Mouse (Mus musculus): ENCODE measurements at regions not wholly inside any gene's neighbourhood (a gene's known extent, or its start where the extent isn't known, plus 50 kb on each side); places are given as distances from the start of the nearest gene placed in this dataset.

DNA sequence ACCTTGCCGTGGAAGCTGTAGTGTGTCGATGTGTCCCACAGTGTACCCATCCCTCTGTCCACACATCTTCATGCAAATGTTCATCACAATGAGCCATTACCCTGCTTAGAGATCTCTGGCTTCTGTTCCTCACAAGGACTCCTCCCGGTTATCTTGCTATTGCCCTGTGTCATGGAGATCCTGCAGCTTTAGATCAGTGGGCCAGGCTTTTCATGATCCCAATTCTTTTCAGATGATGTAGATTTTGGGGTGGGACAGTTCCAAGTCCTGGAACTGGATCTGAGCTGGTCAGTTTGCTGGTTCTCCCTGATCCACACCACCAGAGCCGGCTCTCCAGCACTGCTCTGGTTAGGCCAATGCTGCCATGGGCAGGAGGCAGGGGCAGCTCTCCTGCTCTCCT is 161.2 kb downstream of the Tfap2c start:
- TF ChIP-seq POLR2A (IDR thresholded peaks at IDR 0.05; ENCODE audit: insufficient read length, low read depth) (no peak), POLR2AphosphoS2 (IDR thresholded peaks at IDR 0.05; ENCODE audit: insufficient read length, low read depth) (no peak), REST (IDR thresholded peaks at IDR 0.05; ENCODE audit: insufficient read depth, insufficient read length) (no peak), SRF (IDR thresholded peaks at IDR 0.05; ENCODE audit: control insufficient read depth, insufficient read length, low read depth) (no peak), MAX (IDR thresholded peaks at IDR 0.05; ENCODE audit: low read depth) (no peak), TCF12 (IDR thresholded peaks at IDR 0.05; ENCODE audit: insufficient read depth, poor library complexity, severe bottlenecking) (no peak), CEBPB (IDR thresholded peaks at IDR 0.05; ENCODE audit: insufficient read depth, poor library complexity, severe bottlenecking) (no peak), MYOG (IDR thresholded peaks at IDR 0.05; ENCODE audit: control insufficient read depth in 1 of 3, insufficient read depth in 1 of 3, insufficient read length in 2 of 3, low read depth in 2 of 3) (no peak), E2F4 (IDR thresholded peaks at IDR 0.05; ENCODE audit: insufficient read depth) (no peak), MYOD1 (IDR thresholded peaks at IDR 0.05; ENCODE audit: control insufficient read depth in 1 of 3, insufficient read length in 2 of 3, low read depth in 2 of 3) (no peak)
